Comparison of ENCODE assay signal across 8 mouse cellular contexts in genomic region chr17:29031771-29032273, GRCm38 (mm10). TPM values are rescaled to one million over a fixed set of nuclear protein-coding genes. Genes with fewer than 3 reads are reported as not detected.
DNase-seq lines count a peak whose midpoint lies in the region; ATAC-seq and TF ChIP-seq lines count a peak whose summit lies in the region.

No protein-coding gene starts in this region.

- no peak for DNase-seq in frontal cortex, postnatal 25 days (ENCODE audit: low spot score in 2 of 2)
- peak; percentile 82 for DNase-seq in MEL (ENCODE audit: low read depth, low spot score)
- peak; percentile 50 for DNase-seq in kidney, adult 9 months
- no peak for DNase-seq in midbrain, embryonic 11.5 days (ENCODE audit: low spot score, missing footprints)
- DNase-seq in thymus, adult 18-20 months: peak; percentile 34 to 58
- no peak for DNase-seq in gastrocnemius, adult 18-20 months (ENCODE audit: low spot score)

- H3K9ac ChIP-seq in MEL (ENCODE audit: control insufficient read depth, low read depth, low read length, poor library complexity, severe bottlenecking): peak overlapping the region; percentile 97
- peak overlapping the region; percentile 97 for H3K9ac ChIP-seq in midbrain, embryonic 11.5 days (ENCODE audit: low read length)

- TF ChIP-seq POLR2A in MEL (IDR thresholded peaks at IDR 0.05; ENCODE audit: control insufficient read depth in 1 of 2, insufficient read depth in 1 of 2, low read depth in 1 of 2, low read length in 2 of 2, poor library complexity in 1 of 2): peak in 1 of 2 experiments; percentile 22; a peak in 3 of 4 replicates

- H3K36me3 ChIP-seq in MEL (ENCODE audit: control insufficient read depth in 1 of 2, insufficient read depth in 2 of 2, low read length in 2 of 2): peaks cover 20 to 21% of the 10 kb centered on the region in 2 experiments
- peaks cover 4% of the 10 kb centered on the region for H3K36me3 ChIP-seq in midbrain, embryonic 11.5 days (ENCODE audit: control insufficient read depth, insufficient read depth, low read length)

- peaks cover 47% of the 10 kb centered on the region for H3K79me2 ChIP-seq in MEL (ENCODE audit: control insufficient read depth, insufficient read depth, low read length, poor library complexity)

- H3K9me3 ChIP-seq in MEL (replicated peaks; ENCODE audit: insufficient read depth, low read length): no peaks in the 10 kb centered on the region
- no peaks in the 10 kb centered on the region for H3K9me3 ChIP-seq in midbrain, embryonic 11.5 days (ENCODE audit: control insufficient read depth, low read length)

- H3K27me3 ChIP-seq in MEL (ENCODE audit: control insufficient read depth in 1 of 2, insufficient read depth in 2 of 2, low read length in 2 of 2): no peaks in the 10 kb centered on the region
- H3K27me3 ChIP-seq in midbrain, embryonic 11.5 days (ENCODE audit: control insufficient read depth, insufficient read depth, low read length): no peaks in the 10 kb centered on the region

- H3K4me1 ChIP-seq in MEL (ENCODE audit: control insufficient read depth in 1 of 2, insufficient read depth in 2 of 2, low read length in 2 of 2): peaks cover 2 to 8% of the 10 kb centered on the region in 2 experiments; a peak in 1 of 4 replicates
- H3K4me1 ChIP-seq in midbrain, embryonic 11.5 days (ENCODE audit: control insufficient read depth, insufficient read depth, low read length): peaks cover 11% of the 10 kb centered on the region

- peak overlapping the region; percentile 98 for H3K27ac ChIP-seq in MEL (ENCODE audit: control insufficient read depth, low read depth, low read length)
- peak overlapping the region; percentile 96 for H3K27ac ChIP-seq in midbrain, embryonic 11.5 days (ENCODE audit: low read depth, low read length)

- WGBS in midbrain, embryonic 11.5 days: 1% methylated on average over 26 of the region's 26 CpGs

- 0 out of 2 replicates have a peak, but pooled peaks have one; percentile 3 for ATAC-seq in frontal cortex, adult (ENCODE audit: low TSS enrichment)
- peak; percentile 34 for ATAC-seq in erythroid progenitor cell, adult 5-6 weeks (replicated peaks; ENCODE audit: low FRiP score, poor library complexity, severe bottlenecking)
- ATAC-seq in midbrain, embryonic 11.5 days (ENCODE audit: low FRiP score): peak; percentile 27

- TF ChIP-seq RAD21 in MEL (IDR thresholded peaks at IDR 0.05; ENCODE audit: low read depth, low read length): no peak

- no peak for TF ChIP-seq CTCF in MEL (IDR thresholded peaks at IDR 0.05 in 2 of 3, conservative IDR thresholded peaks at IDR 0.05 in 1 of 3; ENCODE audit: control insufficient read depth in 1 of 3, insufficient read depth in 1 of 3, low read depth in 2 of 3, low read length in 3 of 3, poor library complexity in 1 of 3, severe bottlenecking in 1 of 3)

- H3K4me3 ChIP-seq in MEL (ENCODE audit: control insufficient read depth in 1 of 2, insufficient read depth in 1 of 2, low read depth in 2 of 2, low read length in 2 of 2): peak overlapping the region; percentile 68 to 87
- peak overlapping the region; percentile 72 for H3K4me3 ChIP-seq in midbrain, embryonic 11.5 days (ENCODE audit: low read depth, low read length)

- TF ChIP-seq EP300 in MEL (IDR thresholded peaks at IDR 0.05; ENCODE audit: low read depth in 1 of 2, low read length in 2 of 2): no peak

- H3K4me2 ChIP-seq in midbrain, embryonic 11.5 days: peak overlapping the region; percentile 77

TF ChIP-seq in MEL, 35 proteins besides CTCF, POLR2A, EP300 and RAD21:
- TF ChIP-seq POLR2AphosphoS2 (IDR thresholded peaks at IDR 0.05; ENCODE audit: low read length): no peak
- TF ChIP-seq ETS1 (IDR thresholded peaks at IDR 0.05; ENCODE audit: low read depth, low read length): no peak
- TF ChIP-seq MYB (IDR thresholded peaks at IDR 0.05; ENCODE audit: low read depth, low read length): 0 out of 2 replicates have a peak, but pooled peaks have one; percentile 19
- no peak for TF ChIP-seq MAX (IDR thresholded peaks at IDR 0.05; ENCODE audit: low read length)
- TF ChIP-seq SMC3 (IDR thresholded peaks at IDR 0.05; ENCODE audit: low read depth, low read length): no peak
- TF ChIP-seq USF1 (IDR thresholded peaks at IDR 0.05; ENCODE audit: low read depth, low read length): no peak
- TF ChIP-seq CHD2 (IDR thresholded peaks at IDR 0.05; ENCODE audit: low read length): no peak
- no peak for TF ChIP-seq RCOR1 (IDR thresholded peaks at IDR 0.05; ENCODE audit: low read depth, low read length)
- peak; percentile 40; the same call in 1 of the 2 replicates for TF ChIP-seq KAT2A (conservative IDR thresholded peaks at IDR 0.05; ENCODE audit: low read depth, low read length)
- TF ChIP-seq TBP (IDR thresholded peaks at IDR 0.05; ENCODE audit: low read depth, low read length): 0 out of 2 replicates have a peak, but pooled peaks have one; percentile 27
- TF ChIP-seq SIN3A (IDR thresholded peaks at IDR 0.05; ENCODE audit: low read length): no peak
- no peak for TF ChIP-seq GABPA (IDR thresholded peaks at IDR 0.05; ENCODE audit: low read depth, low read length)
- TF ChIP-seq E2F4 (IDR thresholded peaks at IDR 0.05; ENCODE audit: borderline replicate concordance, low read depth, low read length): peak; percentile 91
- no peak for TF ChIP-seq MXI1 (IDR thresholded peaks at IDR 0.05; ENCODE audit: low read depth, low read length)
- TF ChIP-seq ZNF384 (IDR thresholded peaks at IDR 0.05; ENCODE audit: low read depth, low read length): peak; percentile 66; the same call in 1 of the 2 replicates
- no peak for TF ChIP-seq UBTF (IDR thresholded peaks at IDR 0.05; ENCODE audit: borderline replicate concordance, insufficient read depth, low read depth, low read length)
- no peak for TF ChIP-seq TCF12 (IDR thresholded peaks at IDR 0.05; ENCODE audit: low read depth, low read length)
TF ChIP-seq in MEL: peak in this region for 5.

RNA-seq across cellular contexts. Expression of gene Srsf3, which starts 0.6 kb away (rescaled TPM):
- total RNA-seq in MEL (2012; rRNA removed): 312 and 367 TPM in 2 replicates
- polyA plus RNA-seq in MEL (2012; ENCODE audit: insufficient read depth in 1 of 2, insufficient read length in 2 of 2, low read depth in 1 of 2, low replicate concordance in 2 of 2, missing spikeins in 1 of 2): 100 to 1,000 TPM; 326 to 556 TPM
- 336 and 352 TPM in 2 replicates for total RNA-seq in erythroid progenitor cell, adult 5-6 weeks (2015; ENCODE audit: low replicate concordance)
- 441 and 499 TPM in 2 replicates for total RNA-seq in erythroid progenitor cell, adult 5-6 weeks (2017; ENCODE audit: low replicate concordance)
- polyA plus RNA-seq in midbrain, embryonic 11.5 days (2014; fragmentation: Nextera tagmentation; extraction: Ambion mirVana): 899 and 948 TPM in 2 replicates
- 10 to 100 TPM; 37.4 to 48.6 TPM for total RNA-seq in gastrocnemius, adult 18-20 months (2021)

RNA-seq across cellular contexts. Expression of gene Stk38, which starts 24.0 kb away (rescaled TPM):
- 14.4 and 17.1 TPM in 2 replicates for total RNA-seq in MEL (2012; rRNA removed)
- polyA plus RNA-seq in MEL (2012; ENCODE audit: insufficient read depth in 1 of 2, insufficient read length in 2 of 2, low read depth in 1 of 2, low replicate concordance in 2 of 2, missing spikeins in 1 of 2): 100 to 1,000 TPM in 1 of 2 experiments, 10 to 100 TPM in 1; 49.3 to 290 TPM
- total RNA-seq in erythroid progenitor cell, adult 5-6 weeks (2015; ENCODE audit: low replicate concordance): 112 and 129 TPM in 2 replicates
- total RNA-seq in erythroid progenitor cell, adult 5-6 weeks (2017; ENCODE audit: low replicate concordance): 111 and 134 TPM in 2 replicates
- 130 and 139 TPM in 2 replicates for polyA plus RNA-seq in midbrain, embryonic 11.5 days (2014; fragmentation: Nextera tagmentation; extraction: Ambion mirVana)
- total RNA-seq in gastrocnemius, adult 18-20 months (2021): 10 to 100 TPM; 20.2 to 22.4 TPM

RNA-seq across cellular contexts. Expression of gene Cdkn1a, which starts 59.0 kb away (rescaled TPM):
- 2.0 and 2.3 TPM in 2 replicates for total RNA-seq in MEL (2012; rRNA removed)
- 10 to 100 TPM in 1 of 2 experiments, not detected in 1; 21.0 TPM for polyA plus RNA-seq in MEL (2012; ENCODE audit: insufficient read depth in 1 of 2, insufficient read length in 2 of 2, low read depth in 1 of 2, low replicate concordance in 2 of 2, missing spikeins in 1 of 2)
- 0.84 and 2.5 TPM in 2 replicates for total RNA-seq in erythroid progenitor cell, adult 5-6 weeks (2015; ENCODE audit: low replicate concordance)
- total RNA-seq in erythroid progenitor cell, adult 5-6 weeks (2017; ENCODE audit: low replicate concordance): 2.3 TPM in 1 of 2 replicates, not detected in the other
- 16.1 and 17.4 TPM in 2 replicates for polyA plus RNA-seq in midbrain, embryonic 11.5 days (2014; fragmentation: Nextera tagmentation; extraction: Ambion mirVana)
- 10 to 100 TPM; 31.9 to 63.3 TPM for total RNA-seq in gastrocnemius, adult 18-20 months (2021)

Comparison
In these comparisons a context has a peak if more than half of its experiments do, and no peak if none do; other contexts are left out.
1. DNase-seq: peak in MEL (single experiment), kidney, adult 9 months (single experiment) and thymus, adult 18-20 months (2 of 2); none in frontal cortex, postnatal 25 days (0 of 2), midbrain, embryonic 11.5 days (single experiment) and gastrocnemius, adult 18-20 months (single experiment).
2. RNA of gene Cdkn1a, which starts 59.0 kb away (total RNA-seq): 31.9 to 63.3 TPM in gastrocnemius, adult 18-20 months; 0.84 to 2.5 TPM in erythroid progenitor cell, adult 5-6 weeks and 2.0 to 2.3 TPM in MEL; every median in the first group is over 4 times any median in the second.
3. Peak in every context shown above with its lines, with median percentiles within 50 percentile points of each other: ATAC-seq.